Mouse (Mus musculus): ENCODE data around the gene Fut11. TPM values are rescaled to one million over a fixed set of nuclear protein-coding genes. Genes with fewer than 3 reads are reported as not detected.

Fut11 gene
- total and polyA plus RNA-seq, 2 experiments from 2014 or later = 11.1 to 11.9 TPM

DNA sequence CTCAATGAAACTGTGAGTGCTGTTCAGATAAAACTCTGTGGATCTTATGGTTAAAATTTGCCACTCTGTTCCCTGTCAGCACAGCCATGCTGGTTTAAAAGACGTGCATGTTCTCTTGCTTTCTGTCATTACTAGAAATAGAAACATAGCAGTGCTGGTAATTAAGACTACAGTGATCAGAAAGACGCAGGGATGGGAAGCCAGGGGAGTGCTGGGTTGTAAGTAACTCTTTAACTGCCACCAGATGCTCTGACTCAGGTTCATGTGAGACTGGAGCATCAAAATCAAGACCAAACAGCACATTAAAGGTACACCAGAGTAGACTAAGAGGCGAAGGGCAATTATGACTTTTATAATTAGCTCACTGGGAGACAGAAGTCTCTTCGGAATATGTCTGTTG lies 53.6 kb downstream of the Fut11 start:
- Histone ChIP-seq H3K36me3 (replicated peaks; ENCODE audit: control insufficient read depth, insufficient read depth, low read length) (peaks cover 51% of the 10 kb centered on the region), H3K9me3 (replicated peaks; ENCODE audit: control insufficient read depth, low read length) (no peaks in the 10 kb centered on the region), H3K27ac (ENCODE audit: low read depth) (peak overlapping the region; percentile 79), H3K4me1 (ENCODE audit: control insufficient read depth, insufficient read depth) (peaks cover 11% of the 10 kb centered on the region), H3K4me3 (ENCODE audit: low read depth, low read length) (no peak overlapping the region), H3K9ac (replicated peaks; ENCODE audit: low read depth, low read length) (no peak overlapping the region), H3K4me2 (ENCODE audit: low read depth, low read length) (no peak overlapping the region), H3K27me3 (ENCODE audit: control insufficient read depth, insufficient read depth, low read length) (no peaks in the 10 kb centered on the region)
- no peak for DNase-seq (ENCODE audit: low spot score)
- no peak; the same call in 1 of the 2 replicates for ATAC-seq (ENCODE audit: insufficient read depth, low read depth)
- 46% methylated on average over 4 of the region's 4 CpGs for WGBS
- no peak for TF ChIP-seq EP300 (IDR thresholded peaks at IDR 0.05; ENCODE audit: low read depth)
- no peak for TF ChIP-seq CTCF (IDR thresholded peaks at IDR 0.05; ENCODE audit: low read depth)

DNA sequence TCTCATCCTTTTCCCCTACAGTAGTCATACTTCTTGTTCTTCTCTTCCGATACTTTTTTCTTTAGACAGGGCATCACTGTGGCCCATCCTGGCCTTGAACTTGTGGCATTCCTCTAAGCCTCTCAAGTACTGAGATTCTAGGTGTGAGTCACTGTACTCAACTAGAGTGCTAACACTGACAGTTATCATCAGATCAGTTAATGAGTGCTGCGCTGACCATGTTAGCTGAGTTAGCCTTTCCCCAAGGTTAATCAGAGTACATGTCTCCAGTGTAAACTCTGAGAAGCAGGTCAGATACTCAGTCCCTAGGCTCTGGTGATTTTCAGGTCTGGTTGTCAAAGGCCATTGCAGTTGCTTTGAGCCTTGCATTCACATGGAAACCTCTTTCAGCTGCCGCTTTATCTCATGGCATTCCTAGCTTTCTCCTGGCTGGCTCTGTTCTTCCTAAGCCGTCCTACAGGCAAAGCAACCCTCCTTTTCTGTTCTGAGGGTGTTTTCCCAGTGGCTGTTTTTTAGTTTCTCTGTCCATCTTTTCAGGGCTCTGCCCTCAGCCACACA lies 54.8 kb downstream of the Fut11 start:
- H3K4me2 ChIP-seq (ENCODE audit: low read depth, low read length) = no peak overlapping the region
- H3K4me3 ChIP-seq (ENCODE audit: low read depth, low read length) = no peak overlapping the region
- DNase-seq (ENCODE audit: low spot score) = peak; percentile 64
- no peak for TF ChIP-seq CTCF (IDR thresholded peaks at IDR 0.05; ENCODE audit: low read depth)
- no peak for TF ChIP-seq EP300 (IDR thresholded peaks at IDR 0.05; ENCODE audit: low read depth)
- WGBS = 41% methylated on average over 4 of the region's 4 CpGs
- ATAC-seq (ENCODE audit: insufficient read depth, low read depth) = peak; percentile 58
- H3K36me3 ChIP-seq (replicated peaks; ENCODE audit: control insufficient read depth, insufficient read depth, low read length) = peaks cover 52% of the 10 kb centered on the region
- H3K4me1 ChIP-seq (ENCODE audit: control insufficient read depth, insufficient read depth) = peaks cover 11% of the 10 kb centered on the region
- peak overlapping the region; percentile 79 for H3K27ac ChIP-seq (ENCODE audit: low read depth)
- H3K9me3 ChIP-seq (replicated peaks; ENCODE audit: control insufficient read depth, low read length) = no peaks in the 10 kb centered on the region
- H3K27me3 ChIP-seq (ENCODE audit: control insufficient read depth, insufficient read depth, low read length) = no peaks in the 10 kb centered on the region
- no peak overlapping the region for H3K9ac ChIP-seq (replicated peaks; ENCODE audit: low read depth, low read length)

- ATAC-seq (ENCODE audit: insufficient read depth, low read depth) (no peak), DNase-seq (ENCODE audit: low spot score) (no peak)
- H3K9me3 ChIP-seq (replicated peaks; ENCODE audit: control insufficient read depth, low read length) = no peaks in the 10 kb centered on the region
- peak overlapping the region; percentile 79 for H3K27ac ChIP-seq (ENCODE audit: low read depth)
- no peak overlapping the region for H3K9ac ChIP-seq (replicated peaks; ENCODE audit: low read depth, low read length)
- no peak for TF ChIP-seq EP300 (IDR thresholded peaks at IDR 0.05; ENCODE audit: low read depth)
- TF ChIP-seq CTCF (IDR thresholded peaks at IDR 0.05; ENCODE audit: low read depth) = no peak
- H3K27me3 ChIP-seq (ENCODE audit: control insufficient read depth, insufficient read depth, low read length) = no peaks in the 10 kb centered on the region
- peaks cover 52% of the 10 kb centered on the region for H3K36me3 ChIP-seq (replicated peaks; ENCODE audit: control insufficient read depth, insufficient read depth, low read length)
- peaks cover 11% of the 10 kb centered on the region for H3K4me1 ChIP-seq (ENCODE audit: control insufficient read depth, insufficient read depth)
- no peak overlapping the region for H3K4me3 ChIP-seq (ENCODE audit: low read depth, low read length)
- H3K4me2 ChIP-seq (ENCODE audit: low read depth, low read length) = no peak overlapping the region
- 80% methylated on average over 5 of the region's 5 CpGs for WGBS
These were observed 55.7 kb downstream of the Fut11 start for GRCm38 (mm10) chr14:20750503-20750902.

Small RNA genes lying within 50 kb of the gene (microRNA-seq; reads per million reads assigned to microRNA genes)
- gene Mir6946 = 1.4 reads per million

Other genes starting within 250 kb of the Fut11 start
- 0.15 TPM in 1 of 2 replicates, not detected in the other for gene Cfap70, start 242.7 kb upstream of the Fut11 start, total RNA-seq (2014; rRNA removed; ENCODE audit: low replicate concordance)
- 0.11 and 0.38 TPM in 2 replicates for gene Cfap70, start 242.7 kb upstream of the Fut11 start, polyA plus RNA-seq (2015; fragmentation: Nextera tagmentation; extraction: Ambion mirVana)
- gene Anxa7, start 214.8 kb upstream of the Fut11 start, total RNA-seq (2014; rRNA removed; ENCODE audit: low replicate concordance) = 93.4 and 108 TPM in 2 replicates
- 37.5 and 39.3 TPM in 2 replicates for gene Anxa7, start 214.8 kb upstream of the Fut11 start, polyA plus RNA-seq (2015; fragmentation: Nextera tagmentation; extraction: Ambion mirVana)
- gene Mss51, start 198.1 kb upstream of the Fut11 start, total RNA-seq (2014; rRNA removed; ENCODE audit: low replicate concordance) = 0.99 TPM in 1 of 2 replicates, not detected in the other
- 0.16 and 0.20 TPM in 2 replicates for gene Mss51, start 198.1 kb upstream of the Fut11 start, polyA plus RNA-seq (2015; fragmentation: Nextera tagmentation; extraction: Ambion mirVana)
- 22.7 and 27.1 TPM in 2 replicates for gene Ppp3cb, start 148.4 kb upstream of the Fut11 start, total RNA-seq (2014; rRNA removed; ENCODE audit: low replicate concordance)
- 23.2 and 25.5 TPM in 2 replicates for gene Ppp3cb, start 148.4 kb upstream of the Fut11 start, polyA plus RNA-seq (2015; fragmentation: Nextera tagmentation; extraction: Ambion mirVana)
- 8.8 and 29.8 TPM in 2 replicates for gene Usp54, start 53.9 kb upstream of the Fut11 start, total RNA-seq (2014; rRNA removed; ENCODE audit: low replicate concordance)
- 2.8 and 3.0 TPM in 2 replicates for gene Usp54, start 53.9 kb upstream of the Fut11 start, polyA plus RNA-seq (2015; fragmentation: Nextera tagmentation; extraction: Ambion mirVana)
- gene Myoz1, start 38.4 kb upstream of the Fut11 start, total RNA-seq (2014; rRNA removed; ENCODE audit: low replicate concordance) = 17.7 and 25.0 TPM in 2 replicates
- gene Myoz1, start 38.4 kb upstream of the Fut11 start, polyA plus RNA-seq (2015; fragmentation: Nextera tagmentation; extraction: Ambion mirVana) = 11.5 and 13.0 TPM in 2 replicates
- gene Synpo2l, start 26.6 kb upstream of the Fut11 start, total RNA-seq (2014; rRNA removed; ENCODE audit: low replicate concordance) = 190 and 249 TPM in 2 replicates
- gene Synpo2l, start 26.6 kb upstream of the Fut11 start, polyA plus RNA-seq (2015; fragmentation: Nextera tagmentation; extraction: Ambion mirVana) = 96.8 and 104 TPM in 2 replicates
- 71.2 and 91.6 TPM in 2 replicates for gene Sec24c, start 20.7 kb upstream of the Fut11 start, total RNA-seq (2014; rRNA removed; ENCODE audit: low replicate concordance)
- 42.6 and 42.9 TPM in 2 replicates for gene Sec24c, start 20.7 kb upstream of the Fut11 start, polyA plus RNA-seq (2015; fragmentation: Nextera tagmentation; extraction: Ambion mirVana)
- gene Chchd1, start 8.0 kb downstream of the Fut11 start, total RNA-seq (2014; rRNA removed; ENCODE audit: low replicate concordance) = 159 and 181 TPM in 2 replicates
- 243 and 251 TPM in 2 replicates for gene Chchd1, start 8.0 kb downstream of the Fut11 start, polyA plus RNA-seq (2015; fragmentation: Nextera tagmentation; extraction: Ambion mirVana)
- gene Zswim8, start 12.6 kb downstream of the Fut11 start, total RNA-seq (2014; rRNA removed; ENCODE audit: low replicate concordance) = 60.1 and 78.8 TPM in 2 replicates
- 11.6 and 14.2 TPM in 2 replicates for gene Zswim8, start 12.6 kb downstream of the Fut11 start, polyA plus RNA-seq (2015; fragmentation: Nextera tagmentation; extraction: Ambion mirVana)
- gene Ndst2, start 39.6 kb downstream of the Fut11 start, total RNA-seq (2014; rRNA removed; ENCODE audit: low replicate concordance) = 8.0 and 20.3 TPM in 2 replicates
- 7.8 and 8.5 TPM in 2 replicates for gene Ndst2, start 39.6 kb downstream of the Fut11 start, polyA plus RNA-seq (2015; fragmentation: Nextera tagmentation; extraction: Ambion mirVana)
- 74.5 and 107 TPM in 2 replicates for gene Camk2g, start 99.1 kb downstream of the Fut11 start, total RNA-seq (2014; rRNA removed; ENCODE audit: low replicate concordance)
- gene Camk2g, start 99.1 kb downstream of the Fut11 start, polyA plus RNA-seq (2015; fragmentation: Nextera tagmentation; extraction: Ambion mirVana) = 60.8 and 72.5 TPM in 2 replicates
- gene Plau, start 141.7 kb downstream of the Fut11 start, total RNA-seq (2014; rRNA removed; ENCODE audit: low replicate concordance) = 3.3 and 4.2 TPM in 2 replicates
- 0.84 and 0.89 TPM in 2 replicates for gene Plau, start 141.7 kb downstream of the Fut11 start, polyA plus RNA-seq (2015; fragmentation: Nextera tagmentation; extraction: Ambion mirVana)
- 124 and 140 TPM in 2 replicates for gene Vcl, start 234.4 kb downstream of the Fut11 start, total RNA-seq (2014; rRNA removed; ENCODE audit: low replicate concordance)
- 42.3 and 50.2 TPM in 2 replicates for gene Vcl, start 234.4 kb downstream of the Fut11 start, polyA plus RNA-seq (2015; fragmentation: Nextera tagmentation; extraction: Ambion mirVana)